Mouse (Mus musculus) heart, embryonic 11.5 days (tissue): ENCODE data around the gene Zbtb9. TPM values are rescaled to one million over a fixed set of nuclear protein-coding genes. Genes with fewer than 3 reads are reported as not detected.
A peak's percentile ranks its signal among the peaks of the same experiment; 100 is the strongest.

Experiments used
- ATAC-seq: fragments of 200-750 bp; cut with Nextera tagmentation; replicated peaks from 2 replicates; pipeline ENCODE4 v1.8.0; 2017; ENCODE audit warnings: moderate library complexity; ENCODE audit not compliant: insufficient number of reproducible peaks, low FRiP score, low TSS enrichment
- H3K27ac ChIP-seq: fragments of 300-500 bp; sonication (generic); 2 replicates; pipeline ENCODE4 v1.5.1; 2014; ENCODE audit warnings: mild to moderate bottlenecking, low read depth, low read length
- H3K27me3 ChIP-seq: fragments of 300-500 bp; sonication (generic); 2 replicates; pipeline ENCODE4 v1.6.1; 2014; ENCODE audit warnings: mild to moderate bottlenecking, low read length, mixed read lengths; ENCODE audit not compliant: control insufficient read depth, insufficient read depth
- H3K36me3 ChIP-seq: fragments of 300-500 bp; sonication (generic); 2 replicates; pipeline ENCODE4 v1.6.1; 2014; ENCODE audit warnings: mild to moderate bottlenecking, low read length, moderate library complexity, mixed read lengths; ENCODE audit not compliant: control insufficient read depth, insufficient read depth
- H3K4me1 ChIP-seq: fragments of 300-500 bp; sonication (generic); 2 replicates; pipeline ENCODE4 v1.6.1; 2014; ENCODE audit warnings: low read length; ENCODE audit not compliant: control insufficient read depth, insufficient read depth
- H3K4me2 ChIP-seq: fragments of 300-500 bp; sonication (generic); 2 replicates; pipeline ENCODE4 v1.6.1; 2014; ENCODE audit warnings: mild to moderate bottlenecking, moderate library complexity
- H3K4me3 ChIP-seq: fragments of 300-500 bp; sonication (generic); 2 replicates; pipeline ENCODE4 v1.5.1; 2014; ENCODE audit warnings: low read depth, low read length
- H3K9ac ChIP-seq: fragments of 300-500 bp; sonication (generic); 2 replicates; pipeline ENCODE4 v1.6.1; 2014; ENCODE audit warnings: mild to moderate bottlenecking, low read depth, low read length, moderate library complexity
- H3K9me3 ChIP-seq: fragments of 300-500 bp; sonication (generic); replicated peaks from 2 replicates; pipeline ENCODE4 v1.6.1; 2016; ENCODE audit warnings: low read length; ENCODE audit not compliant: control insufficient read depth
- WGBS: fragments of 180-500 bp; shearing (Covaris S2); extraction: QIAGEN DNeasy Blood & Tissue Kit; methylation state at CpG from one replicate; pipeline ENCODE4 v1.1.7; 2014; ENCODE audit not compliant: insufficient replicate concordance; 5-methylcytosine and 5-hydroxymethylcytosine counted together
- polyA plus RNA-seq: library from polyadenylated mRNA; unstranded; fragments of >200 nt; fragmentation: Nextera tagmentation; extraction: Ambion mirVana; gene quantifications from 2 replicates; pipeline ENCODE4 v1.2.1, GENCODE M21; 2014

Gene Zbtb9
- polyA plus RNA-seq, 1 experiment from 2014 or later, result 6.8 TPM

DNA sequence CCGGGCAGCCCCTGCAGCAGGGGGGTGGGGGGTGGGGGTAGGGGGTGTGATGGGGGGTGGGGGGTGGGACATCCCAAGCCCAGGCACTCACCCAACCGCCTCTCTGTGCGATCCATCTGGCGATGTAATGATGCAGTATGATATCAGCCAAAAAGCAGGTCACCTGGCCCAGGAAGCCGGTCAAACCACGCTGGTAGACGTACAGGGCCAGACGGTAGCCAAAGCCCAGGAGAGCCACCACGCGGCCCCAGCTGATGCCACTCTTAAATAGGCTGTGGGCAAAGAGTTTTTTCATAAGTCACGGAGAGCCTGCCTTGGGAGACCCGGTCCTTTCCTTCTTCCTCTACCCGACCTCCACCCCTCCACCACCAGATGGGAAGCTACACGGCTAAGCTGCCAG, 48.1 kb downstream of the Zbtb9 start:
- 86% methylated on average over 13 of the region's 14 CpGs for WGBS
- no peak overlapping the region for H3K9ac ChIP-seq
- no peak overlapping the region for H3K4me2 ChIP-seq
- no peak for ATAC-seq
- H3K27ac ChIP-seq, result no peak overlapping the region
- H3K36me3 ChIP-seq, result peaks cover 17% of the 10 kb centered on the region
- no peaks in the 10 kb centered on the region for H3K27me3 ChIP-seq
- H3K4me1 ChIP-seq, result peaks cover 2% of the 10 kb centered on the region; the same call in 1 of the 2 replicates
- H3K9me3 ChIP-seq, result no peaks in the 10 kb centered on the region
- H3K4me3 ChIP-seq, result no peak overlapping the region

DNA sequence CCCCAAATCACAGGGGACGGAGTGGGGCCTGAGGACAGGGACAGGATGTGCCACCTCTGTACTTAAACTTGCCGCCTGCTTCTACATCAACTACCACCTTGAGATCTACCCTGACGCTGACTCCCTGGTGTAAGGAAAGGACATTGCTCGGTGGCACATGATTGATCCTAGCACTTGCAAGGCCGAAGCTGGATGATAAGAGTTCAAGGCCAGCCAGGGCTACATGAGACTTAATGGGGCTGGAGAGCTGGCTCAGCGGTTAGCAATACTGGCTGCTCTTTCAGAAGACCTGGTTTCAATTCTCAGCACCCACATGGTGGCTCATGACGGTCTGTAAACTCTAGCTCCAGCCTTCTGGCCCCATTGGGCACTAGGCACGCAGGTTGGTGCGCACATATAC, 48.8 kb downstream of the Zbtb9 start:
- no peaks in the 10 kb centered on the region for H3K9me3 ChIP-seq
- WGBS, result 88% methylated on average over 9 of the region's 9 CpGs
- H3K4me2 ChIP-seq, result no peak overlapping the region
- no peak overlapping the region for H3K9ac ChIP-seq
- no peak overlapping the region for H3K4me3 ChIP-seq
- H3K27ac ChIP-seq, result no peak overlapping the region
- H3K27me3 ChIP-seq, result no peaks in the 10 kb centered on the region
- peaks cover 17% of the 10 kb centered on the region for H3K36me3 ChIP-seq
- no peak for ATAC-seq
- peaks cover 2% of the 10 kb centered on the region; the same call in 1 of the 2 replicates for H3K4me1 ChIP-seq

DNA sequence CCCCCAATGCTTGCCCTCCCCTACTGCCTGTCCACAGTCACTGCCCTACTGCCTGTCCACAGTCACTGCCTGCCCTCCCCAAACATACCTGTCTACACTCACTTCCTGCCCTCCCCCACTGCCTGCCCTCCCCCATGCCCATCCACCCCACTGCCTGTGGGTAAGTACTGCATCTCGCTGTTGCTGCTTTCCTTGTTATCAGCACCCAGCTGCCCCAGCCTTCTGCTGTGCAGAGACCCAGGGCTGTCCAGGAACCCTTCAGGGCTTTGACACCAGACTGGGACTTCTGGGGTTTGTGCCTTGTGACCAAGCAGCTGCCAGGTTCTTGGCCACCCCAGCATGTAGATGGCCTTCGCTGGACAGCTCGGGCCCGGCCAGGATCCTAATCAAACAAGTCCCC, 50.4 kb downstream of the Zbtb9 start:
- peaks cover 17% of the 10 kb centered on the region for H3K36me3 ChIP-seq
- no peak overlapping the region for H3K27ac ChIP-seq
- no peak overlapping the region for H3K9ac ChIP-seq
- H3K4me2 ChIP-seq, result no peak overlapping the region
- WGBS, result 82% methylated on average over 4 of the region's 4 CpGs
- H3K9me3 ChIP-seq, result no peaks in the 10 kb centered on the region
- no peaks in the 10 kb centered on the region for H3K27me3 ChIP-seq
- no peak overlapping the region for H3K4me3 ChIP-seq
- H3K4me1 ChIP-seq, result peaks cover 10% of the 10 kb centered on the region
- ATAC-seq, result no peak

DNA sequence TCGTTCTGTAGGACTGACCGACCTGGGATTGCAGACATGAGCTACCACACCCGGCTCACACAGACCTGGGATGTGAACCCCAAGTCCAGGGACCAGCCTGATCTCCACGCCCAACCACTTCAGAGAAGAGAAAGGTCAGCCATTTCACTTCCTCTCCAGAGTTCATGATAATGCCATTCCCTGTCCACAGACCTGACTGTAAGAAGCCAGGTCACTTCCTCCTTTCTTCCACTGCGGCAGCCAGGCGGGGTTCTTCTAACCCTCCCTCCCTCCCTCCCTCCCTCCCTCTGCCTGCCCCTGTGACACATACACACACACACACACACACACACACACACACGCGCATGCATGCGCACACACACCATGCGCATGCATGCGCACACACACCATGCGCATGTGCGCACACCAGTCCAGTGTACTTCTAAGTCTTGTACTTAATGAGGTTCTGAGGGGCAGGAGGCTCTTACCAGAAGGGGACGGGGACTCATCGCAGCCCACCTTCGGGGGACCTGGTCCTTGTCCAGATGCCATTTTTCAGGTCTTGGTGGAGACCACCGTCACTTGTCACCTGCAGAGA, 52.4 kb downstream of the Zbtb9 start:
- whole genome bisulfite sequencing, result 88% methylated on average over 17 of the region's 17 CpGs
- peaks cover 17% of the 10 kb centered on the region for H3K36me3 ChIP-seq

DNA sequence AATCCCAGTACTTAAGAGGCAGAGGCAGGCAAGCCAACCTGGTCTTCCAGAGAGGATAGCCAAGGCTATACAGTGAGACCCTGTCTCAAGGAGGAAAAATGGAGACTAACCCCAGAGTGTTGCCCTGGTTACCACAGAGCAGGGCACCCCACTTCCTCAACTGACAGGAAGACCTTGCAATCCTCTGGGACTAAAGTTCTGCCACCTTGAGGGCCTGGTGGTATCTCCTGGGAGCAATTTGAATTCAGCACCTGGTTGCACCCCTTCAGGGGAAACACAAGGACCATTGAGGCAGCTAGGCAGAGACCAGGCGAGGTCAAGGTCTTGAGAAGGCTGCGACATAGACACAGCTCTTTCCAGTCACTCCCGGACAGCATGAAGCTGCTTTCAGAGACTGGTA, 53.0 kb downstream of the Zbtb9 start:
- no peak overlapping the region for H3K9ac ChIP-seq
- H3K4me2 ChIP-seq, result no peak overlapping the region
- 84% methylated on average over 3 of the region's 3 CpGs for WGBS
- H3K9me3 ChIP-seq, result no peaks in the 10 kb centered on the region
- H3K4me3 ChIP-seq, result no peak overlapping the region
- no peak overlapping the region for H3K27ac ChIP-seq
- ATAC-seq, result no peak
- no peaks in the 10 kb centered on the region for H3K27me3 ChIP-seq
- H3K36me3 ChIP-seq, result peaks cover 17% of the 10 kb centered on the region
- H3K4me1 ChIP-seq, result peaks cover 10% of the 10 kb centered on the region

More for the DNA sequence above, 52.4 kb downstream of the Zbtb9 start:
- ATAC-seq, result no peak
- H3K4me2 ChIP-seq, result no peak overlapping the region
- no peaks in the 10 kb centered on the region for H3K27me3 ChIP-seq
- no peaks in the 10 kb centered on the region for H3K9me3 ChIP-seq
- no peak overlapping the region for H3K4me3 ChIP-seq
- no peak overlapping the region for H3K27ac ChIP-seq
- H3K4me1 ChIP-seq, result peaks cover 10% of the 10 kb centered on the region
- no peak overlapping the region for H3K9ac ChIP-seq

DNA sequence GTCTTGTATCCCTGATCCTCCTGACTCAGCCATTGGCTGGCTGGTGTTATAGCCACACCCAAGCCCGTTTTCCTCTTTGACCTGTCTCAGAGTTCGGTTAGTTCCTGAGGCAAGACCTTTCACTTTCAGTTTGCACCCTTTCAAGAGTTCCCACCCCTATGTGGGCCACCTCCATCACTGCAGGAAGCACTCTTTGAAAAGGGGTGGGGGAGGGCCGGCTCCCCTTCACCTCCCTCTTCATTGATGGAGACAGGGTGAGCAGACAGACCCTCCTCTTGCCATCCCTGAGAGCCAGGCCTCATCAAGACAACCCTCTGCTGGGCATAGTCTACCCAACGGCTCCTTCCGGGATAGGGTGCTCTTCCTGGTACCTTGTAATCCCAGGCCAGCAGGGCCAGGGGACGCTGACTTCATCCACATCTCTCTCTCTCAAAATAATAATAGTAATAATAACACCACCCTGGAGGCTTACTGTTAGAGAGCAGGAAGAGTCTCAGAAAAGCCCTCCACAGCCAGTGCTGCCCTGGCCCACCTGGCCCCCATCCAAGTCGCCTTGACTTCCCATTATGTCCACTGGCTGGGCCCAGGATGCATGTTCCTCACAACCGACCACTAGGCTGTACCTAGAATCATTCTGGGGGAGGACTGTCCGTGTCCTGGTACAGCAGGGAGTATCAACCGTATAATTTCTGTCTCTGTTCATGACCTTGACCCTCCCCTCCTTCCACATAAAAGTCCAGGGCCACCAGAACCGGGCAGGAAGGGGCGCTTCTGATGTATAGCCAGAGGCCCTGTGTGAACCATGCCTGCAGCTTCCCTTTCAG, 54.7 kb downstream of the Zbtb9 start:
- Histone ChIP-seq H3K4me1 (peaks cover 10% of the 10 kb centered on the region), H3K36me3 (peaks cover 6% of the 10 kb centered on the region), H3K4me3 (peak overlapping the region; percentile 79), H3K9ac (peak overlapping the region; percentile 98), H3K9me3 (no peaks in the 10 kb centered on the region), H3K27me3 (no peaks in the 10 kb centered on the region), H3K27ac (peak overlapping the region; percentile 77), H3K4me2 (peak overlapping the region; percentile 90)
- ATAC-seq, result no peak
- 35% methylated on average over 12 of the region's 12 CpGs for WGBS

DNA sequence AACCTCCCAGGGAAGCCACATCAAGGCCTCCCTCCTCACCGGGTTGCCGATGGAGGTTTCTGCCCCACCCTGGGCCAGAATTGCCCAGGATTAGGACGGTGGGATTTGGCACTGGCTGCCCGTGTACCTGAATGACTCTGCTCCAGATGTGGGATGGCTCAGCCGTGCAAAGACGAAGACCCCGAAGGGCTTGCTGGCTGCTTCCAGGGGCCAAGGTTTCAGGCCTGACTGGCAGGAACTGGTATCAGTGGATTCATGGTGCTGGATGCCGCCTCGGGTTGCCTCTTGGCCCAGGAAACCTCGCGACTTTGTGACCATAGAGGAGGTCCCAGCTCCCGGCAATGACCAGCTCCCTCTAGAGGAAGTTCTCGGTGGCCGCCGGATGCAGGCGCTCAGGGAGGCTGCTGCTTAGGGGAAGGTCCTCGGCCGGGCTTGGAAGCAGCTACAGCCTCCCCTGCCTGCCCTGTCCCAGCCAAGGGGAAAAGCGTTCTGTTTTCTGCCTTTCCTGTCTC, 55.4 kb downstream of the Zbtb9 start:
- 2% methylated on average over 19 of the region's 19 CpGs for WGBS

DNA sequence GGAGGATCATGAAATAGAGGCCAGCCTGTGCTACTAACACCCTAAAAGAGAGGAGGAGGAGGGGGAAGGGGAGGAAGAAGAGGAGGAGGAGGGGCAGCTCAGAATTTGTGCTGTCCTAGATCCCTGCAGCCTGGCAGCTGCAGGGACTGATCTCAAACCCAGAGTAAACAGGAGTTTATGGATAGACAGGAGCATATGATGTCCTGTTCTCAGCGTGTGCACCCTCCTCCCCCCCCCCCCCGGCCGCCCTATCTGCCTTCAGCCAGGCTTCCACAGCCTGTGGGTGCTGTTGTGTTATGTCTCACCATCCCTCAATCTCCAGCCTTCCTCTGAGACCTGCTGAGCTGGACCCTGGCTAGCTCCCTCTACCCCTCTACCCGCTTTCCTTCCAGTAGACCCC, 55.9 kb downstream of the Zbtb9 start, which contains the start of gene Bak1:
Gene Bak1 (minus strand): TSS at position 101 of the 400 bp plus-strand sequence.
- peaks cover 12% of the 10 kb centered on the region for H3K4me1 ChIP-seq
- ATAC-seq, result no peak
- H3K36me3 ChIP-seq, result peaks cover 6% of the 10 kb centered on the region
- no peaks in the 10 kb centered on the region for H3K27me3 ChIP-seq
- WGBS, result 54% methylated on average over 3 of the region's 4 CpGs
- H3K4me3 ChIP-seq, result peak within 1 kb of the TSS; percentile 79
- peak within 1 kb of the TSS; percentile 90 for H3K4me2 ChIP-seq
- peak within 1 kb of the TSS; percentile 98 for H3K9ac ChIP-seq
- H3K9me3 ChIP-seq, result no peaks in the 10 kb centered on the region
- peak within 1 kb of the TSS; percentile 77 for H3K27ac ChIP-seq

More for the DNA sequence above, 55.4 kb downstream of the Zbtb9 start:
- peak overlapping the region; percentile 90 for H3K4me2 ChIP-seq
- peaks cover 6% of the 10 kb centered on the region for H3K36me3 ChIP-seq
- H3K4me3 ChIP-seq, result peak overlapping the region; percentile 79
- no peaks in the 10 kb centered on the region for H3K9me3 ChIP-seq
- peak overlapping the region; percentile 77 for H3K27ac ChIP-seq
- peaks cover 12% of the 10 kb centered on the region for H3K4me1 ChIP-seq
- no peaks in the 10 kb centered on the region for H3K27me3 ChIP-seq
- peak; percentile 64 for ATAC-seq
- H3K9ac ChIP-seq, result peak overlapping the region; percentile 98
